Mouse (Mus musculus): ENCODE measurements around the gene Pla2g1b. TPM values are rescaled to one million over a fixed set of nuclear protein-coding genes. Genes with fewer than 3 reads are reported as not detected.

Pla2g1b gene
- polyA plus RNA-seq, 1 experiment = not detected

GRCm38 (mm10) chr5:115522981-115523499, 57.0 kb downstream of the Pla2g1b start:
- Histone ChIP-seq H3K4me2 (ENCODE audit: low read depth) (no peak overlapping the region), H3ac (ENCODE audit: control insufficient read depth, insufficient read length) (no peak overlapping the region)
- TF ChIP-seq E2F4 (IDR thresholded peaks at IDR 0.05; ENCODE audit: insufficient read depth) = no peak
- no peak for TF ChIP-seq MYOG (IDR thresholded peaks at IDR 0.05; ENCODE audit: control insufficient read depth in 1 of 3, insufficient read depth in 1 of 3, insufficient read length in 2 of 3, low read depth in 2 of 3)
- TF ChIP-seq SRF (IDR thresholded peaks at IDR 0.05; ENCODE audit: control insufficient read depth, insufficient read length, low read depth) = no peak

GRCm38 (mm10) chr5:115523971-115524370, 57.9 kb downstream of the Pla2g1b start:
- Histone ChIP-seq H3ac (ENCODE audit: control insufficient read depth, insufficient read length) (no peak overlapping the region), H3K27me3 (ENCODE audit: control insufficient read depth, insufficient read depth, insufficient read length) (no peaks in the 10 kb centered on the region), H3K4me2 (ENCODE audit: low read depth) (peak overlapping the region; percentile 25), H3K4me3 (no peak overlapping the region), H3K79me2 (ENCODE audit: control insufficient read depth, insufficient read depth) (peaks cover 73% of the 10 kb centered on the region), H3K36me3 (ENCODE audit: control insufficient read depth, insufficient read depth) (no peaks in the 10 kb centered on the region)
- TF ChIP-seq MYOG (IDR thresholded peaks at IDR 0.05; ENCODE audit: control insufficient read depth in 1 of 3, insufficient read depth in 1 of 3, insufficient read length in 2 of 3, low read depth in 2 of 3) (peak in 2 of 3 experiments; percentile 74 to 90), USF1 (IDR thresholded peaks at IDR 0.05; ENCODE audit: low read depth) (no peak), CEBPB (IDR thresholded peaks at IDR 0.05; ENCODE audit: insufficient read depth, poor library complexity, severe bottlenecking) (no peak), TCF12 (IDR thresholded peaks at IDR 0.05; ENCODE audit: insufficient read depth, poor library complexity, severe bottlenecking) (no peak), POLR2AphosphoS2 (IDR thresholded peaks at IDR 0.05; ENCODE audit: insufficient read length, low read depth) (peak; percentile 26), TCF3 (IDR thresholded peaks at IDR 0.05; ENCODE audit: insufficient read length, low read depth) (peak; percentile 52), MAX (IDR thresholded peaks at IDR 0.05; ENCODE audit: low read depth) (no peak), REST (IDR thresholded peaks at IDR 0.05; ENCODE audit: insufficient read depth, insufficient read length) (no peak), POLR2A (IDR thresholded peaks at IDR 0.05; ENCODE audit: insufficient read length, low read depth) (no peak), E2F4 (IDR thresholded peaks at IDR 0.05; ENCODE audit: insufficient read depth) (no peak), MYOD1 (IDR thresholded peaks at IDR 0.05; ENCODE audit: control insufficient read depth in 1 of 3, insufficient read length in 2 of 3, low read depth in 2 of 3) (peak in 2 of 3 experiments; percentile 22 to 89)

More at GRCm38 (mm10) chr5:115522981-115523499, 57.0 kb downstream of the Pla2g1b start:
- peaks cover 74% of the 10 kb centered on the region for H3K79me2 ChIP-seq (ENCODE audit: control insufficient read depth, insufficient read depth)
- no peaks in the 10 kb centered on the region for H3K36me3 ChIP-seq (ENCODE audit: control insufficient read depth, insufficient read depth)
- H3K4me3 ChIP-seq = no peak overlapping the region
- H3K27me3 ChIP-seq (ENCODE audit: control insufficient read depth, insufficient read depth, insufficient read length) = no peaks in the 10 kb centered on the region

Other genes with a start within 250 kb of the Pla2g1b start
- 82.3 TPM for gene Pop5, start 230.4 kb upstream of the Pla2g1b start, polyA plus RNA-seq (2012; fragmentation: generic; extraction: Trizol)
- 220 TPM for gene Rnf10, start 193.4 kb upstream of the Pla2g1b start, polyA plus RNA-seq (2012; fragmentation: generic; extraction: Trizol)
- 43.7 TPM for gene Coq5, start 186.6 kb upstream of the Pla2g1b start, polyA plus RNA-seq (2012; fragmentation: generic; extraction: Trizol)
- gene Dynll1, start 165.3 kb upstream of the Pla2g1b start, polyA plus RNA-seq (2012; fragmentation: generic; extraction: Trizol) = 585 TPM
- gene Srsf9, start 139.1 kb upstream of the Pla2g1b start, polyA plus RNA-seq (2012; fragmentation: generic; extraction: Trizol) = 52.0 TPM
- 8.1 TPM for gene Gatc, start 125.1 kb upstream of the Pla2g1b start, polyA plus RNA-seq (2012; fragmentation: generic; extraction: Trizol)
- 35.2 TPM for gene Triap1, start 125.0 kb upstream of the Pla2g1b start, polyA plus RNA-seq (2012; fragmentation: generic; extraction: Trizol)
- gene Cox6a1, start 117.3 kb upstream of the Pla2g1b start, polyA plus RNA-seq (2012; fragmentation: generic; extraction: Trizol) = 2,023 TPM
- 0.31 TPM for gene Msi1, start 36.7 kb upstream of the Pla2g1b start, polyA plus RNA-seq (2012; fragmentation: generic; extraction: Trizol)
- gene Sirt4, start 18.5 kb downstream of the Pla2g1b start, polyA plus RNA-seq (2012; fragmentation: generic; extraction: Trizol) = 13.6 TPM
- 120 TPM for gene Pxn, start 40.4 kb downstream of the Pla2g1b start, polyA plus RNA-seq (2012; fragmentation: generic; extraction: Trizol)
- 3,361 TPM for gene Rplp0, start 93.2 kb downstream of the Pla2g1b start, polyA plus RNA-seq (2012; fragmentation: generic; extraction: Trizol)
- gene Gcn1l1, start 99.0 kb downstream of the Pla2g1b start, polyA plus RNA-seq (2012; fragmentation: generic; extraction: Trizol) = 49.4 TPM
- 44.8 TPM for gene Rab35, start 165.6 kb downstream of the Pla2g1b start, polyA plus RNA-seq (2012; fragmentation: generic; extraction: Trizol)